ENCODE assay signal across 21 mouse cellular contexts in genomic region chr11:63630336-63630735, GRCm38 (mm10).
"Had no signal": no experiment of that assay in that cellular context is flagged by ENCODE, and none has a peak within 500 bp of the region (broad histone marks: within the 10 kb centered on the region; RNA-seq: fewer than 3 reads in every experiment).

No protein-coding gene starts in this region.

- H3K36me3 ChIP-seq: kidney, embryonic 15.5 days; limb, embryonic 12.5 days; limb, embryonic 15.5 days; neural tube, embryonic 12.5 days; neural tube, embryonic 15.5 days; stomach, embryonic 15.5 days had no signal

- H3K4me1 ChIP-seq: kidney, embryonic 15.5 days; limb, embryonic 12.5 days; stomach, embryonic 15.5 days had no signal

- ATAC-seq: intestine, postnatal 0 days; liver, postnatal 0 days; lung, postnatal 0 days had no signal

- DNase-seq: kidney, adult 8-10 months; kidney, postnatal 14 days; kidney, postnatal 4 days; left cerebral cortex, postnatal 4 days; liver, postnatal 0 days; lung, embryonic 14.5 days; retina, postnatal 1 day; right cerebral cortex, postnatal 25 days; spleen, adult 18-20 months; thymus, postnatal 25 days had no signal

- H3K9me3 ChIP-seq: kidney, embryonic 15.5 days; limb, embryonic 12.5 days; limb, embryonic 15.5 days; neural tube, embryonic 12.5 days; neural tube, embryonic 15.5 days; stomach, embryonic 15.5 days had no signal

- H3K4me2 ChIP-seq: kidney, embryonic 15.5 days; limb, embryonic 12.5 days; limb, embryonic 15.5 days; liver, embryonic 11.5 days; lung, embryonic 14.5 days; neural tube, embryonic 12.5 days; neural tube, embryonic 15.5 days; stomach, embryonic 15.5 days had no signal

- H3K27ac ChIP-seq: kidney, embryonic 15.5 days; limb, embryonic 12.5 days; limb, embryonic 15.5 days; liver, embryonic 14.5 days; macrophage; neural tube, embryonic 12.5 days; neural tube, embryonic 15.5 days; stomach, embryonic 15.5 days had no signal

- H3K27me3 ChIP-seq: kidney, embryonic 15.5 days; limb, embryonic 15.5 days; neural tube, embryonic 12.5 days; neural tube, embryonic 15.5 days; stomach, embryonic 15.5 days had no signal

- H3K4me3 ChIP-seq: kidney, embryonic 15.5 days; limb, embryonic 12.5 days; limb, embryonic 15.5 days; neural tube, embryonic 12.5 days; neural tube, embryonic 15.5 days; stomach, embryonic 15.5 days had no signal

- H3K9ac ChIP-seq: kidney, embryonic 15.5 days; limb, embryonic 12.5 days; limb, embryonic 15.5 days; liver, embryonic 14.5 days; liver, postnatal 0 days; lung, embryonic 14.5 days; neural tube, embryonic 12.5 days; neural tube, embryonic 15.5 days; stomach, embryonic 15.5 days had no signal
